Mouse (Mus musculus) stomach, postnatal 0 days (tissue): Measurements from ENCODE around the gene Trip11.

ENCODE experiments used
- CTCF ChIP-seq: IDR thresholded peaks from 2 replicates; pipeline ENCODE4 v1.5.1; 2016; ENCODE audit warnings: antibody characterized with exemption, low read depth, mild to moderate bottlenecking, moderate library complexity
- EP300 ChIP-seq: optimal IDR thresholded peaks from 2 replicates; pipeline ENCODE3; 2016; ENCODE audit warnings: antibody characterized with exemption

GRCm38 (mm10) chr12:101891066-101891465, 22.0 kb downstream of the Trip11 start:
- no peak for TF ChIP-seq CTCF
- no peak for TF ChIP-seq EP300
